Mouse (Mus musculus): ENCODE results near the gene Grhpr. TPM values are rescaled to one million over a fixed set of nuclear protein-coding genes. Genes with fewer than 3 reads are reported as not detected.

The Grhpr gene
- polyA plus RNA-seq (2014; fragmentation: Illumina TruSeq; extraction: RNeasy Lipid Tissue Mini Kit (QIAGEN cat#74804); ENCODE audit: low read depth, low replicate concordance), result 1.1 TPM

DNA sequence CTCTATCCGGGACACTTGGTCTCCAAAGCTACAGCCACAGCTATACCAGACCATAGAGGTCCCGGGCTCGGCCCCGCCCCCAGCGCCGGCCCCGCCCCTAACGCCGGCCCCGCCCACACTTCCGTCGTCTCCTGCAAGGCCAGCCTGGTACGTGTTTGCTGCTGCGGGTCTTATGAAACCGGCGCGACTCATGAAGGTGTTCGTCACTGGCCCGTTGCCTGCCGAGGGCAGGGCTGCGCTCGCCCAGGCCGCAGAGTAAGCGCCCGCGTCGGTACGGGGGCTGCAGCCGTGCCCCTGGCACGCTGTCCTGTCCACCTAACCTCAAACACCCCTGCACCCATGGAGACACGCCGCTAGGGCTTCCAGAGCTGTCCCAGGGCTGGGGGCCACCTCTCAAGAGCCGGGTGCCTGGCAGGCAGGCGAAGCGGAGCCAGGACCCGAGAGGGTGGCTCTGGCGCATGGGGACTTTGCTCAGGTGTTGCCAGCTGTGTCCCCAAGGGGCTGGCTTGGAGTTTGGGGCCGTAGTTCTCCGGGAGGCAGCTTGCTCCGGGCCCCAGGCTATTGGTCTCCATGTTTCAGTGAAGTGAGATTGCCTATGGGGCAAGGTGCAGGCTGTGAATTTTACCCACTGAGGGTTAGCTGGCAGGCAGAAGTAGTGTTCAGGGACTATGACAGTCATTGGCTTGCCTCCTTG is at the start of gene Grhpr:
Grhpr (plus strand) TSS at position 116 of the 694 bp plus-strand sequence.

DNA sequence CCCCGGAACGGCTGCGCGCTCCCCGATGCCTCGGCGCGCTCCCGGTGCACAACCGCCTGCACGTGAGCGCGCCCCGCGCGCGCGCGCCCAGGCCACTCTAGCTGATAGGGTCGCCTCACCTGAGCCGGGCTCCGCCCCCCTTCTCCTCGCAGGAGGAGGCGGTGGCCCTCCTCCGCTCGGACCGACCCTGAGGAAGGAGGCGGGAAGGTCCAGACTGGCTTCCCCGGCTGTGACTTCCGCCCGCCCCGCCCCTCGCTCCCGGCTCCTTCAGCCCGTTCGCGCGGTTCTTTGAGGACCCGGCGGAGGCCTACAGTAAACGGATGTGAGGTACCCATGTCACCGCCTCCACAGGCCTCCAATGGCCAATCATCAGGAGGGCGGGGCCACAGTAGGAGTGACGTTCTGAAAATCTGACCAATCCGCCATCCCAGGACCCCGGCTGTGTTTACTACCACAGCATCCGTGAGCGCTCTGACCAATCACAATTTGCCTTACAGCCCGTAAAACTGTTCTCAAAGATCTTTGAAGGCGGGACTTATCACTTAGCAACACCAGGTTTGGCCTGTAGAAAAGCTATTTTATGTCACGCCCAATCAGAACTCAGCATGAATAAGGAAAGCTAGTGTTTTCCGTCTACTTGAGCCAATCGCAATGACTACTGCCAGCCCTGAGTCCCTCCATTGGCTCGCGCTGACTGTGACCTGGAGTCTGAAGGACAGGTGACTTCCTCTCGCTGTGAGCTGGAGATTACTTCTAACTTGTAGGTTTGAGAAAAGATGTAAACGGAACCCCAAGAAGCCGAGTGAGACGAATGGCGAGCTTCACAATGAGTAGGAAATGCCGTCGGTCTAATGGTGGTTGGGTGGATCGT is 31.1 kb downstream of the Grhpr start, which contains the start of gene Zbtb5:
Zbtb5 (minus strand) TSS at position 308 of the 871 bp plus-strand sequence.

DNA sequence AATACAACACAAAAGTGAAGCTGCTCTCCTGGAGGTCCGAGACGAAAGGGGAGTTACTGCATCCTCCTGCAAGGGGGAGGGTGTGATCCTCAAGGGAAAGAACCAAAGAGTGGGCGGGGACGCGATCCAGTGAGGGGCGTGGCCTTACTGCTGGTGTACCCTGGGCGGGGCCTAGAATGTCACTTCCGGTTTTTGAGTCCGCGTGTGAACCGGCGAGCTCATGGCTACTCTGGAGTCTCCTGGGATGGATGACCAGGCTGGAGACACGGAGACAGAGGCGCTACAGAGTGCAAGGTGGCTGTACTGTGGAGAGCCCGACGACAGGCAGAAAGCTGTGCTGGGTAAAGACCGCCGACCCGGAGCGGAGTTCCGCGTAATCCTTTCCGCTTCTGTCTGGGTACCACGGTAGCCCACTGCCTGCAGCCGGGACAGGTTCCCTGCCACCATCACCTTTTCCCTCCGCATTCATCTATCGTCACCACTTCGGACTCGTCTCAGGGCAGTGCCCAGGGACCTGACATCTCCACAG is 37.3 kb downstream of the Grhpr start, which contains the start of gene Polr1e:
Polr1e (plus strand) TSS at position 132 of the 529 bp plus-strand sequence.

Other genes starting within 250 kb of the Grhpr start
- gene Zcchc7, start 225.5 kb upstream of the Grhpr start, polyA plus RNA-seq (2014; fragmentation: Illumina TruSeq; extraction: RNeasy Lipid Tissue Mini Kit (QIAGEN cat#74804); ENCODE audit: low read depth, low replicate concordance), result 170 TPM
- 18.0 TPM for gene Zbtb5, start 31.0 kb downstream of the Grhpr start, polyA plus RNA-seq (2014; fragmentation: Illumina TruSeq; extraction: RNeasy Lipid Tissue Mini Kit (QIAGEN cat#74804); ENCODE audit: low read depth, low replicate concordance)
- gene Polr1e, start 37.2 kb downstream of the Grhpr start, polyA plus RNA-seq (2014; fragmentation: Illumina TruSeq; extraction: RNeasy Lipid Tissue Mini Kit (QIAGEN cat#74804); ENCODE audit: low read depth, low replicate concordance), result 8.8 TPM
- 0.52 TPM for gene Fbxo10, start 103.2 kb downstream of the Grhpr start, polyA plus RNA-seq (2014; fragmentation: Illumina TruSeq; extraction: RNeasy Lipid Tissue Mini Kit (QIAGEN cat#74804); ENCODE audit: low read depth, low replicate concordance)
- gene Tomm5, start 126.7 kb downstream of the Grhpr start, polyA plus RNA-seq (2014; fragmentation: Illumina TruSeq; extraction: RNeasy Lipid Tissue Mini Kit (QIAGEN cat#74804); ENCODE audit: low read depth, low replicate concordance), result 13.4 TPM
- gene Frmpd1, start 203.5 kb downstream of the Grhpr start, polyA plus RNA-seq (2014; fragmentation: Illumina TruSeq; extraction: RNeasy Lipid Tissue Mini Kit (QIAGEN cat#74804); ENCODE audit: low read depth, low replicate concordance), result 1.4 TPM

All from testis, adult 10 weeks (tissue).